Mouse (Mus musculus) gonadal fat pad, adult 2 months (tissue): ENCODE measurements around the gene Olfr1051. TPM values are rescaled to one million over a fixed set of nuclear protein-coding genes. Genes with fewer than 3 reads are reported as not detected.
"Not testable (repeated sequence)": the region's sequence is repeated elsewhere in the genome, so short reads cannot be mapped to it uniquely, and the experiment has no call there.

Source experiments
- DNase-seq: peaks from one replicate; pipeline ENCODE4 v3.0.0-alpha.2; 2012; ENCODE audit warnings: low read depth
- polyA plus RNA-seq: library from polyadenylated mRNA; depleted of rRNA; stranded (reverse); fragments of >200 nt; gene quantifications from 2 replicates; pipeline ENCODE4 v1.2.3, GENCODE M21; 2012; rRNA removed

Olfr1051 gene
- not detected in 2 replicates for polyA plus RNA-seq

GRCm38 (mm10) chr2:86278988-86279387 is at the start of gene Olfr1051:
TSS of gene Olfr1051 (minus strand) at chr2:86279088.
- not testable (repeated sequence) for DNase-seq

DNA sequence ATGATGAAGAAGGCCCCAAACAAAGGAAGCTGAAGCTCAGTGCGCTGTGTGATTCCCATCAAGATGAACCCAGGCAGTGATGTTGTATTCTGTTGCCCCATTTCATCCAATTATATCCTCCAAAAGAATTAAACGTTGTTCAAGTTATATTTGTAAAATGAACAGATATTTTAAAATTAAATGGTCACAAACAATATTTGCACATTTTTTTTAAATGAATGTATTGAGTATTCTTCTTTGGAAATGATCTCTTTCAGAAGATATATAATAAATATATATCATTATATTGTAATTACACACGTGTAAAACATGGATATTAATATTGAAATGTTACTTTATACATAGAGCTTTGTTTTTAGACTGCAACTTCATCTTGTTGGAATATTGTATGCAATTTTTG is 36.3 kb upstream of the Olfr1051 start, which contains the start of gene Olfr1053:
Gene Olfr1053, minus strand, starts transcription at position 101 of the 400 bp plus-strand sequence.
- no peak for DNase-seq

DNA sequence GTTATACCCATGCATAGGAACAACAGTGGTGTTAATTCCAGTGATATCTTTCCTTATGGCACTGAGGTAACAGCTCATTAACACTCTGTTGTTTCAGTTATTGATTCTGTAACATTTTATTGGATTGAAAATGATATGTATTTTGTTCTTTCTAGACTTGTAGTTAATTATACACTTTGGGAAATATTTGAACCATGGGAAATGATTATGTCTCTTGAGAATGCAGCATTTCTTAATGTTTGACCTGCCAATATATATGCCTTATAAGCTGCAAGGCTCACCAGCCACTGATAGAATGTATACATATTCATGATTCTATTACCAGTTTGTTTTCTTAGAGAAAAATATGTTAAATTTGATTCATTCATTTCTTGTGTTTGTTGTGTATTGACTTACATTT is 13.3 kb upstream of the Olfr1051 start, which contains the start of gene Olfr1052:
Gene Olfr1052, plus strand, starts transcription at position 301 of the 400 bp plus-strand sequence.
- no peak for DNase-seq

DNA sequence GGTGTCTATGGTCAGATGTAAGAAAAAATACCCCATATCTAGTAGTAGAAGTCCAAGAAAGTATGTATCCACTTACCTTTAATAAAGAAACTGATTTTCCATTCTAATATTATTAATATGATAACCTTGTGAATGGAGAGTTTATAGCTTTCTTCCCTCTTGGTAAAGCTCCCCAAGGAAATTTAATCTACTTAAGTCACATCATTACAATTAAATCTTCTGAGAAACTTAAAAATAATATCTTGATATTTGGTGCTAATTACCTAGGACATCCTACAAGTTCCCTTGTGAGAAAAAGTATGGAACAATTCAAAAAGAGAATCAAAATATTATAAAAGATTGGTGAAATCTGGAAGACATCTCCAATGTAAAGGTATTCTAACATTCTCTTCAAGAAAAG is 20.7 kb downstream of the Olfr1051 start, which contains the start of gene Olfr1049:
Gene Olfr1049, minus strand, starts transcription at position 101 of the 400 bp plus-strand sequence.
- DNase-seq: not testable (repeated sequence)

DNA sequence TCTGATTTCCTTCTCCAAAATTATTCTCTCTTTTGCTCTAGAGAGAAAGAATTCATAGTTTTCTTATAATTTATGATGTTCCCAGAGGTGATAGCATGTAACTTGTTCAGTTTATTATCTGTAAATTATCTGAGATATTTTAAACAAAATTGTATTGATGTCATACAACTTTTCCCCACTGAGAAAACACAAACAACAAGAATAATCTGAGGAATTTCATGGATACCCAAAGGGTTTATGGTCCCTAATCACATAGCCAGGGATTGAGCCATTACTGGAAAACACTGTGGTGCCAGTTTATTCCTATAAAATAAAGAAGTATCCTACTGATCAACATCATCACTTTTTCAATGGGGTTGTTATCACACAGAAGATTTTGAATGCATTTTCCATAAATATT is 38.7 kb downstream of the Olfr1051 start, which contains the start of gene Olfr1048:
Gene Olfr1048, minus strand, starts transcription at position 101 of the 400 bp plus-strand sequence.
- DNase-seq: no peak

DNA sequence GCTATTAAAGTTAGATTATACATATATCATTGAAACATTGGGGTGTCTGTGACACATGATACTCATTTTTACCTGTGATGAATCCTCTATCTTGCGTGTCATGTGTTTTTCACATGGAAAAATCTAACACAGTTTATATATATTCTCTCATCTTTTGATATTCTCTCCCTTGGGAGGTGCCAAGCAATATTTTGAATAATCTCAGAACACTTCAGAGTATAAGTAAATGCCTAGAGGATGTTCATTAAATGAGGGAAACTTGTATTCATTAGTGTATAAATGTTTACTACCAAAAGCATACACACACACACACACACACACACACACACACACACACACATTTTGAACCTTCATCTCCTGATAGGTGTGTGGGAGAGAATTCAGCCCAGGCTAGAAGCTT is 47.6 kb downstream of the Olfr1051 start, which contains the start of gene Olfr1047:
Gene Olfr1047, minus strand, starts transcription at position 101 of the 400 bp plus-strand sequence.
- DNase-seq: no peak

Other genes with a start within 250 kb of the Olfr1051 start
- gene Olfr1034, start 233.2 kb downstream of the Olfr1051 start, polyA plus RNA-seq: 0.13 and 0.14 TPM in 2 replicates
- gene Olfr1036, start 205.1 kb downstream of the Olfr1051 start, polyA plus RNA-seq: not detected in 2 replicates
- gene Olfr1037, start 191.7 kb downstream of the Olfr1051 start, polyA plus RNA-seq: not detected in 2 replicates
- 0.03 TPM in 1 of 2 replicates, not detected in the other for gene Olfr1039, start 143.2 kb downstream of the Olfr1051 start, polyA plus RNA-seq
- gene Olfr1040, start 132.4 kb downstream of the Olfr1051 start, polyA plus RNA-seq: not detected in 2 replicates
- gene Olfr1042, start 117.2 kb downstream of the Olfr1051 start, polyA plus RNA-seq: not detected in 2 replicates
- not detected in 2 replicates for gene Olfr1043, start 111.6 kb downstream of the Olfr1051 start, polyA plus RNA-seq
- gene Olfr1044, start 101.3 kb downstream of the Olfr1051 start, polyA plus RNA-seq: not detected in 2 replicates
- not detected in 2 replicates for gene Olfr52, start 93.4 kb downstream of the Olfr1051 start, polyA plus RNA-seq
- not detected in 2 replicates for gene Olfr1045, start 76.1 kb downstream of the Olfr1051 start, polyA plus RNA-seq
- not detected in 2 replicates for gene Olfr1046, start 59.8 kb downstream of the Olfr1051 start, polyA plus RNA-seq
- not detected in 2 replicates for gene Olfr1047, start 47.7 kb downstream of the Olfr1051 start, polyA plus RNA-seq
- gene Olfr1048, start 38.8 kb downstream of the Olfr1051 start, polyA plus RNA-seq: not detected in 2 replicates
- not detected in 2 replicates for gene Olfr1049, start 20.8 kb downstream of the Olfr1051 start, polyA plus RNA-seq
- gene Olfr1052, start 13.4 kb upstream of the Olfr1051 start, polyA plus RNA-seq: not detected in 2 replicates
- gene Olfr1053, start 36.2 kb upstream of the Olfr1051 start, polyA plus RNA-seq: not detected in 2 replicates
- not detected in 2 replicates for gene Olfr1054, start 56.3 kb upstream of the Olfr1051 start, polyA plus RNA-seq
- gene Olfr1055, start 71.2 kb upstream of the Olfr1051 start, polyA plus RNA-seq: not detected in 2 replicates
- gene Olfr1056, start 83.4 kb upstream of the Olfr1051 start, polyA plus RNA-seq: not detected in 2 replicates
- gene Olfr1057, start 99.3 kb upstream of the Olfr1051 start, polyA plus RNA-seq: not detected in 2 replicates
- gene Olfr1058, start 109.5 kb upstream of the Olfr1051 start, polyA plus RNA-seq: not detected in 2 replicates
- not detected in 2 replicates for gene Olfr1061, start 135.0 kb upstream of the Olfr1051 start, polyA plus RNA-seq
- gene Olfr1062, start 147.7 kb upstream of the Olfr1051 start, polyA plus RNA-seq: not detected in 2 replicates
- not detected in 2 replicates for gene Olfr1065, start 171.5 kb upstream of the Olfr1051 start, polyA plus RNA-seq
- gene Olfr1066, start 177.2 kb upstream of the Olfr1051 start, polyA plus RNA-seq: not detected in 2 replicates
- not detected in 2 replicates for gene Olfr228, start 208.3 kb upstream of the Olfr1051 start, polyA plus RNA-seq
- not detected in 2 replicates for gene Olfr1076, start 229.4 kb upstream of the Olfr1051 start, polyA plus RNA-seq